Mouse (Mus musculus): ENCODE results near the gene Cgref1.

- TF ChIP-seq CTCF (IDR thresholded peaks at IDR 0.05; ENCODE audit: extremely low read depth, insufficient read depth, insufficient read length, insufficient replicate concordance) (no peak), POLR2A (IDR thresholded peaks at IDR 0.05; ENCODE audit: low read depth, low read length) (no peak)
Observed at GRCm38 (mm10) chr5:30917891-30918670, 27.3 kb downstream of the Cgref1 start.

All from spleen, adult 2 months (tissue).